17 mouse cellular contexts compared by ENCODE assay signal in the genomic region with DNA sequence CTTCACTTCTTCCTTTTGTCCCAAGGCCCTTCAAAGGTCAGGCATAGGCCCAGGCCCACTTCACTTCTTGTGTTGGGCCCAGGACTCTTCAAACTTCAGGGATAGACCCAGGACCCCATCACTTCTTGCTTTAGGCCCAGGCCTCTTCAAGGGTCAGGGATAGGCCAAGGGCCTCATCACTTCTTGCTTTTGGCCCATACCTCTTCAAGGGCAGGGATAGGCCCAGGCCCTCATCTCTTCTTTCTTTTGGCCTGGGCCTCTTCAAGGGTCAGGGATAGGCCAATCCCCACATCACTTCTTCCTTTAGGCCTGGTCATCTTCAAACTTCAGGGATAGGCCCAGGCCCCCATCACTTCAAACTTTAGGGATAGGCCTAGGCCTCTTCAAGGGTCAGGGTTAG.
"Had no signal": no experiment of that assay in that cellular context is flagged by ENCODE, and none has a peak within 500 bp of the region (broad histone marks: within the 10 kb centered on the region; RNA-seq: fewer than 3 reads in every experiment).

No protein-coding gene starts in this region.

- H3K4me3 ChIP-seq: neural tube, embryonic 12.5 days; neural tube, embryonic 13.5 days; neural tube, embryonic 15.5 days; stomach, embryonic 15.5 days had no signal

- DNase-seq: retina, postnatal 1 day; right cerebral cortex, adult 18-20 months; right cerebral cortex, postnatal 14 days; right cerebral cortex, postnatal 25 days; right cerebral cortex, postnatal 4 days; spleen, adult 18-20 months; thymus, adult 18-20 months; thymus, adult 2 months; thymus, postnatal 14 days; thymus, postnatal 25 days; thymus, postnatal 36 days; thymus, postnatal 4 days had no signal

- H3K9ac ChIP-seq: neural tube, embryonic 12.5 days; neural tube, embryonic 13.5 days; neural tube, embryonic 15.5 days; stomach, embryonic 15.5 days had no signal

- H3K9me3 ChIP-seq: neural tube, embryonic 12.5 days; neural tube, embryonic 15.5 days; stomach, embryonic 15.5 days had no signal

- H3K36me3 ChIP-seq: neural tube, embryonic 12.5 days; neural tube, embryonic 13.5 days; neural tube, embryonic 15.5 days; stomach, embryonic 15.5 days had no signal

- H3K4me2 ChIP-seq: neural tube, embryonic 12.5 days; neural tube, embryonic 13.5 days; neural tube, embryonic 15.5 days; stomach, embryonic 15.5 days had no signal

- H3K27me3 ChIP-seq: neural tube, embryonic 12.5 days; neural tube, embryonic 13.5 days; neural tube, embryonic 15.5 days; stomach, embryonic 15.5 days had no signal

- H3K4me1 ChIP-seq: neural tube, embryonic 12.5 days; neural tube, embryonic 13.5 days; neural tube, embryonic 15.5 days; stomach, embryonic 15.5 days had no signal

- H3K27ac ChIP-seq: neural tube, embryonic 12.5 days; neural tube, embryonic 13.5 days; neural tube, embryonic 15.5 days; stomach, embryonic 15.5 days; stomach, postnatal 0 days had no signal
